Mouse (Mus musculus) hindbrain, embryonic 13.5 days (tissue): Measurements from ENCODE around the gene Phc1. TPM values are rescaled to one million over a fixed set of nuclear protein-coding genes. Genes with fewer than 3 reads are reported as not detected.
"Not testable (repeated sequence)": the region's sequence is repeated elsewhere in the genome, so short reads cannot be mapped to it uniquely, and the experiment has no call there.

Experiments
- ATAC-seq: fragments of 200-750 bp; cut with Nextera tagmentation; 2 replicates; pipeline ENCODE4 v1.8.0; 2017; ENCODE audit warnings: moderate TSS enrichment; ENCODE audit not compliant: low FRiP score
- H3K27ac ChIP-seq: fragments of 300-500 bp; sonication (generic); 2 replicates; pipeline ENCODE4 v1.5.1; 2015; ENCODE audit warnings: inconsistent platforms, mild to moderate bottlenecking, moderate library complexity
- H3K27me3 ChIP-seq: fragments of 300-500 bp; sonication (generic); 2 replicates; pipeline ENCODE4 v1.6.1; 2015; ENCODE audit warnings: mild to moderate bottlenecking, inconsistent platforms
- H3K36me3 ChIP-seq: fragments of 300-500 bp; sonication (generic); 2 replicates; pipeline ENCODE4 v1.6.1; 2015; ENCODE audit warnings: mild to moderate bottlenecking, inconsistent platforms
- H3K4me1 ChIP-seq: fragments of 300-500 bp; sonication (generic); replicated peaks from 2 replicates; pipeline ENCODE4 v1.6.1; 2015; ENCODE audit warnings: inconsistent platforms
- H3K4me2 ChIP-seq: fragments of 300-500 bp; sonication (generic); 2 replicates; pipeline ENCODE4 v1.6.1; 2015; ENCODE audit warnings: inconsistent platforms, mild to moderate bottlenecking, moderate library complexity
- H3K4me3 ChIP-seq: fragments of 300-500 bp; sonication (generic); 2 replicates; pipeline ENCODE4 v1.5.1; 2015; ENCODE audit warnings: mild to moderate bottlenecking, inconsistent platforms
- H3K9ac ChIP-seq: fragments of 300-500 bp; sonication (generic); 2 replicates; pipeline ENCODE4 v1.6.1; 2015; ENCODE audit warnings: mild to moderate bottlenecking, inconsistent platforms
- H3K9me3 ChIP-seq: fragments of 300-500 bp; sonication (generic); 2 replicates; pipeline ENCODE4 v1.6.1; 2016; ENCODE audit warnings: inconsistent platforms
- WGBS: fragments of 180-500 bp; shearing (Covaris S2); methylation state at CpG from one replicate; pipeline ENCODE4 v1.1.7; 2015; 5-methylcytosine and 5-hydroxymethylcytosine counted together
- polyA plus RNA-seq: library from polyadenylated mRNA; unstranded; fragments of >200 nt; fragmentation: Nextera tagmentation; extraction: Ambion mirVana; gene quantifications from 2 replicates; pipeline ENCODE4 v1.2.1, GENCODE M21; 2015

Gene Phc1
- polyA plus RNA-seq, 1 experiment from 2014 or later: 32.9 TPM

DNA sequence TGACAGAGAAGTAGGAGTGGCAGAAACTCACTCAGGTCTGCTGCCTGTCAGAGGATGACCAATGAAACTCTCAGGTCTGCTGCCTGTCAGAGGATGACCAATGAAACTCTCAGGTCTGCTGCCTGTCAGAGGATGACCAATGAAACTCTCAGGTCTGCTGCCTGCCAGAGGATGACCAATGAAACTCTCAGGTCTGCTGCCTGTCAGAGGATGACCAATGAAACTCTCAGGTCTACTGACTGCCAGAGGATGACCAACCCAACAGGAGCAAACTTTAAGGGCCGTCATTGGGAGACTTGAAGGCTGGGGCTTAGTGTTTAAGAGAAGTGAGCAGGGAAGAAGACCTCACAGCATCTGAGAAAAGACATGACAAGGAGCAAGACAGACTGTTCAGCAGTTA lies 7.0 kb upstream of the Phc1 start:
- not testable (repeated sequence) for H3K9ac ChIP-seq, ATAC-seq, H3K27me3 ChIP-seq, H3K4me2 ChIP-seq, H3K9me3 ChIP-seq, H3K36me3 ChIP-seq, H3K4me1 ChIP-seq, H3K27ac ChIP-seq, H3K4me3 ChIP-seq
- whole genome bisulfite sequencing: 73% methylated on average over 1 of the region's 1 CpGs

DNA sequence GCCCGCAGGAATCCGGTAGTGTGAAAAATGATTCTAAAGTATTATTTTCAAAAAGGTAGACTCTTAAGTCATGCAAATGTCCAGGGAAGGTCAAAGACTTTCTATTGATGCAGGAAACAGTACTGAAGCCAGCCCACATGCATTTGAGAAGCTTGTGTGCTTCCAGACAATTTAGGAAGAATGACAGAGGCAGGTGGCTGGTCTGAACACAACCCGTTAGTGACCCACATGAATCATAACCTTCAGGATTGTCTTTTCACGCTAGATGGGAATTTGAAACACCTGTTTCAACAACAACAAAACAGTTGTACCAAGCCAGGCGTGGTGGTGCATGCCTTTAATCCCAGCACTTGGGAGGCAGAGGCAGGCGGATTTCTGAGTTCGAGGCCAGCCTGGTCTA lies 6.0 kb upstream of the Phc1 start:
- 91% methylated on average over 7 of the region's 7 CpGs for WGBS
- Histone ChIP-seq H3K4me1 (no peaks in the 10 kb centered on the region; the same call in 1 of the 2 replicates), H3K36me3 (no peaks in the 10 kb centered on the region), H3K4me3 (no peak overlapping the region), H3K27me3 (no peaks in the 10 kb centered on the region), H3K4me2 (no peak overlapping the region), H3K27ac (no peak overlapping the region), H3K9ac (no peak overlapping the region), H3K9me3 (no peaks in the 10 kb centered on the region)
- no peak for ATAC-seq

DNA sequence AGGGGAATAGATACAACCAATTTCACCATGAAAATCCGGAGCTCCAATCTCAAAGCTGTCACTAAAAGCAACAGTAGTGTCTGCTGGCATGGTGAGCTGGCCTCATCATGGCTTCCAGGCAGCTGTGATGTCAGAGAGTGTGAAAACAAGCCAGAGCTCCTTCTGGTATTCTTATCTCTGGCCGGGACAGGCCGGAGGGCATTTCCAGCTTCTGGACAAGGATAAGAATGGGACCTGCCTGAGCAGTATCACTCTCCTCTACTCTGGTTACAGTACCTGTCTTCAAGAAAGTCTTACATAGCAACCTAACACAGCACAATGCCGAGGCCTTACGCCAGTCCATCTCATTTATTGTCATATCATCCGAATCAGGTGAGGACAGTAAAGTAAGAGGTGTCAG lies 5.4 kb upstream of the Phc1 start:
- Histone ChIP-seq H3K9ac (no peak overlapping the region), H3K36me3 (no peaks in the 10 kb centered on the region), H3K27ac (no peak overlapping the region), H3K4me2 (no peak overlapping the region), H3K4me1 (peaks cover 5% of the 10 kb centered on the region), H3K27me3 (no peaks in the 10 kb centered on the region), H3K4me3 (no peak overlapping the region), H3K9me3 (no peaks in the 10 kb centered on the region)
- 88% methylated on average over 6 of the region's 6 CpGs for WGBS
- ATAC-seq: no peak

DNA sequence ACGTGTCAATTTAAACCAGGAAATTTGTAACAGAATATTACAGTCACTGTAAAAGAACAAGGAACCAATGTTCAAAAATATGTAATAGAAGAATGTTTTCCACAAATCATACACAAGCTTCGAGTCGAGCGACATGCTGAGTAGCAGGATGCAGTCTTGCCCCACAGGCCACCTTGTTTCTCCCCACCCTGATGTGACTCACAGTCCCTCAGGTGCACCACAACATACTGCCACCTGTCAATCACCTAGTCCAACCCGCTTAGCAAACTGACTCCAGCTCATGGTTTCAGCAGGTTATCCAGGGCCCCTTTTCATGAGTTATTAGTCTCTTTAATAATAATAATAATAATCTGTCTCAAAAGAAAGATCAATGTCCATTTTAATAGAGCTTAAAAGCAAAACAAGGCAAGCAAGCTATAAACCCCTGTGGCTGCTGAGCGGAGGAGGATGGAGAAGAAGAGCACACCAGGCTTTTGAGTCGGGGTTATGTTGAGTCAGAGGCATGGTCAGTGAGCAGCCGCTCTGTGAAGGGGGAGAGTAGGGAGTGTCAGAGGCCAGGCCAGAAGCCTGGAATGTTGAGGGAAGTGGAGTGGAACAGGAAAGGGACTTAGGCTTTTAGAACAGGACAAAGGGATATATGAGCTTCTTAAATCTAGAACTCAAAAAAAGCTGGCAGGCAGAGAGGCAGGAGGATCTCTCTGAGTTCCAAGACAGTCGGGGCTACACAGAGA lies 4.2 kb upstream of the Phc1 start:
- no peak for ATAC-seq
- Histone ChIP-seq H3K9ac (no peak overlapping the region), H3K4me2 (no peak overlapping the region), H3K36me3 (no peaks in the 10 kb centered on the region), H3K4me1 (peaks cover 6% of the 10 kb centered on the region), H3K9me3 (no peaks in the 10 kb centered on the region), H3K27ac (no peak overlapping the region), H3K4me3 (no peak overlapping the region), H3K27me3 (no peaks in the 10 kb centered on the region)
- 59% methylated on average over 9 of the region's 9 CpGs for WGBS

DNA sequence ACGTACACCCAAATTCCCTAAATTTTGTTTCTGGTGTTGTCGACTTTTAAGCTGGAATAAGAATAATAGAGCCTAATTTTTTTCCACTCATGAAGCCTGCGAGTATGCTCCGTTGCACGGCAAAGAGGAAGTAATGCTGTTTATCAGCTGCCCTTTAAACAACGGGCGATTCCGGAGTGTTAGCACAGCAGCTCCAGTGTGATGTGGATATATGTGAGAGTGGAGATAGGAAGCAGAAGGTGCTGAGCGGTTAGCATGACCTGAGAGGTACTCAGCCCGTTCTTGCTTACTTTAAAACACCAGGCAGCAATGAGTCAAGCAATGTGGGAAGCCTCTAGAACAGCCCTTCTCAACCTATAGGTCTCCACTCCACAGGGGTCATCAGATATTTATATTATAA lies 3.4 kb upstream of the Phc1 start:
- H3K27ac ChIP-seq: no peak overlapping the region
- H3K4me3 ChIP-seq: no peak overlapping the region
- WGBS: 76% methylated on average over 10 of the region's 10 CpGs
- H3K9ac ChIP-seq: no peak overlapping the region
- no peak for ATAC-seq
- peaks cover 8% of the 10 kb centered on the region for H3K4me1 ChIP-seq
- H3K36me3 ChIP-seq: no peaks in the 10 kb centered on the region
- H3K9me3 ChIP-seq: no peaks in the 10 kb centered on the region
- H3K27me3 ChIP-seq: no peaks in the 10 kb centered on the region
- H3K4me2 ChIP-seq: no peak overlapping the region

DNA sequence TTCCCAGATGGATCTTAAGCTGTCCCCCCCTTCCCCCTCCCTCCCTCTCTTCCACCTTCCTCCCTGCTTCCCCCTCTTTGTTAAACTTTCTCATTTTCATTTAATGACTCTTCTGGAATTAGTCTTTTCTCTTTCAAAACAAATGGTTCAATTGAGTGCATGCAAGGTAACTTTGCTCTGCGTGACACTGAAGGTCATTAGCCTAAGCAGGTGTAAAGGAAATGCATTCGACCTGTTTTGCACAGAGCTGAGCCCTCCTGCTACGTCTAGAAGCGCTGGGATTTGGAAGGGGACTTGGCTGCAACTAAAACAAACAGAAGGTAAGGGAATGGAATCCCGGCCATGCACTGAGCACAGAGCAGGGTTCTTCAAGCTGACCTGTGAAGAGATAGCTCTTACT lies 1.8 kb upstream of the Phc1 start:
- H3K36me3 ChIP-seq: no peaks in the 10 kb centered on the region
- H3K4me1 ChIP-seq: peaks cover 22% of the 10 kb centered on the region
- H3K27me3 ChIP-seq: no peaks in the 10 kb centered on the region
- H3K9me3 ChIP-seq: no peaks in the 10 kb centered on the region
- no peak overlapping the region for H3K27ac ChIP-seq
- no peak overlapping the region for H3K9ac ChIP-seq
- 24% methylated on average over 5 of the region's 5 CpGs for WGBS
- no peak for ATAC-seq
- H3K4me2 ChIP-seq: no peak overlapping the region
- no peak overlapping the region for H3K4me3 ChIP-seq

DNA sequence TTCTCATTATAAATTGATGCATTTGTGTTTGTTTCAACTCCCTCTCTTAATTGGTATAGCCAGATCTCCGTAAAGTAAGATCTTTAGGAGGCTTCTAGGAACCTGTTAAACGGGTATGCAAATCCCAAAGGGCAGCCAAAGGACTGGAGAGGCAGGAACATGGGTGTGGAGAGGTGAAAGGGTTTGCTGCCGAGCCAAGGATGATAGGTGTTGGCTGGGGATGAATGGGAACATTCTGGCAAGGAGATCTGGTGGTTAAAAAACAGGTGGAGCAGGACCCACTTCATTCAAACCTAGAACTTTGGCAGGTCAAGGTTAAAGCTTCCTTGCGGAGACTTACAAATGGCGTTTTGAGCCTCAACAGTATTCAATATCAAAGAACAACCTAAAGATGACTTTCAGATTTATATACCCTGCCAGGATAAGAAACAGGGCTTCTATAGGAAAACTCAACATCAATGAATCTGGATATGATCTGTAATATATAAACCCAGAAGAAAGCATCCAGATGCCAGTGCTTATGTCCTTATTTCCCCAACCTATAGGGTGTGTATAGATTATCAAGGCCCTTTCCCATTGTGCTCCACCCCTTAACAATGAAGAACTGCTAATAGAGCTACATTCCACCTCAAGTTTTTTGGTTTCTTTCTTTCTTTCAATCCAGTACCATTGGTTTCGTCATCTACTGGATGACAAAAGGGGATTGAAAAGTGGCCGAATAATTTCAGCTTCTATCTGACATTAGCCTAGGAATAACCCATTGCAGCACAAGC lies 863 bp upstream of the Phc1 start:
- Histone ChIP-seq H3K9ac (peak overlapping the region; percentile 85), H3K4me3 (peak overlapping the region; percentile 69), H3K4me2 (peak overlapping the region; percentile 61), H3K27me3 (no peaks in the 10 kb centered on the region), H3K4me1 (peaks cover 27% of the 10 kb centered on the region), H3K9me3 (no peaks in the 10 kb centered on the region), H3K36me3 (0 out of 2 replicates have a peak, but pooled peaks cover under 1% of the 10 kb centered on the region), H3K27ac (peak overlapping the region; percentile 98)
- no peak for ATAC-seq
- 41% methylated on average over 7 of the region's 7 CpGs for WGBS

DNA sequence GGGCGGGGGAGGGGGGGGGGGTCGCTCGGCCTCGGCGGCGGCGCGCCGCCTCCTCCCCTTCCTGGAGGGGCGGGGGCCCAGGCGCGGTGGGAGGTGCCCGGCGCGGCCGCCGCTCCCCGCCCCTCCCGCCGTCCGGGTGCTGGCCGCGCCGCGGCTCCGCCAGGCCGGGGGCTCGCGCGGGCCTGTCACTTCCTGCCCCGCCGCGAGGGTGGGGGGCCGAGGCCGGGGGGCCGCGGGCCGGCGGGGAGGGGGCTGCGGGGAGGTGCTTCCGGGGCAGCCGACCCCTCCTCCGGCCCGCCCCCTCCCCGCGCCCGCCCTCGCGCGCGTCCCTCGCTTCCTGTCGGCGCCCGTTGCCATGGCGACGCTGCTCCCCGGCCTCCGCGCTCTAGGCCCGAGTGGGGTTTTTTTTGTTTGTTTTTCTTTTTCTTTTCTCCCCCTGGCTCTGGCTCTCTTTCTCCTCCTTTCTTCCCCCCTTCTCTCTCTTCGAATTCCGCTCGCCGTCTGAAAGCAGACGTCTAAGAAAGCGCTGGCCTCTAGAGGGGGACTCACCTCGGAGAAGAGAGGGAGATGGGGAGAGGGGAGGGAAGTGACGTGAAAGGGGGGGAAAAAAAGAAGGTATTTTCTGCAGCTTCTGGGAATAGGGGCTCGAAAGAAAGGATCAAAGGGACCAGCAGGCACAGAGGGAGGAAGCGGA lies 566 bp downstream of the Phc1 start:
- peak overlapping the region; percentile 98 for H3K27ac ChIP-seq
- peak overlapping the region; percentile 69 for H3K4me3 ChIP-seq
- peaks cover 27% of the 10 kb centered on the region for H3K4me1 ChIP-seq
- H3K4me2 ChIP-seq: peak overlapping the region; percentile 79
- H3K9me3 ChIP-seq: no peaks in the 10 kb centered on the region
- under 1% methylated on average over 33 of the region's 71 CpGs for WGBS
- no peaks in the 10 kb centered on the region for H3K27me3 ChIP-seq
- peak; percentile 92 for ATAC-seq
- peaks cover 11% of the 10 kb centered on the region for H3K36me3 ChIP-seq
- H3K9ac ChIP-seq: peak overlapping the region; percentile 85

DNA sequence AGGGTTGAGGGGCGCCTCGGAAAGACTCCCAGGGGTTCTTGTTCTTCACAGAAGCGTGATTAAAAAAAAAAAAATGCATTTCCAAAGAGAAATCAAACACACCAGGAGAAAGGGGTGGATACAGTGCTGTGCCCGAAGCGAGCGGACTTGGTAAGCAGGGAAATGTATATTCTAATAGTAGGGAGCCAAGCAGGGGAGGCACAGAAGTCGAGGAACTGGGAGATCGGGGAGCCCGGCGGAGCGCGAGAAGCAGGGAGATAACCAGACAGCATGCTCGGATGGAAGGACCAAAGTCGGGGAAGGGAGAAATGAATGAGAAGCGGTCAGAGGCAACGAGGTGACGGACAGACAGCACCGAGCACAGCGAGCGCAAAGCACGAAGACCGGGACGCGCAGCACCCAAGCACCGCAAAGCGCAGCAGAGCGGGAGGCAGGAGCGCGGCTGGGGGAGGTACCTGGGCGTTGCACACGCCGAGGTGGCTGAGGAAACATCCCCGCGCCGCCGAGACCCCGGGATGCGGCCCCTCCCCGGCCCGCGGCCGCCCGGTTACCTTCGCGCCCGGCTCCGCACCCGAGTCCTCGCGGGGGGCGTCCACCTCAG lies 1.2 kb downstream of the Phc1 start:
- under 1% methylated on average over 46 of the region's 51 CpGs for WGBS
- peak; percentile 84 for ATAC-seq
- peak overlapping the region; percentile 85 for H3K9ac ChIP-seq

DNA sequence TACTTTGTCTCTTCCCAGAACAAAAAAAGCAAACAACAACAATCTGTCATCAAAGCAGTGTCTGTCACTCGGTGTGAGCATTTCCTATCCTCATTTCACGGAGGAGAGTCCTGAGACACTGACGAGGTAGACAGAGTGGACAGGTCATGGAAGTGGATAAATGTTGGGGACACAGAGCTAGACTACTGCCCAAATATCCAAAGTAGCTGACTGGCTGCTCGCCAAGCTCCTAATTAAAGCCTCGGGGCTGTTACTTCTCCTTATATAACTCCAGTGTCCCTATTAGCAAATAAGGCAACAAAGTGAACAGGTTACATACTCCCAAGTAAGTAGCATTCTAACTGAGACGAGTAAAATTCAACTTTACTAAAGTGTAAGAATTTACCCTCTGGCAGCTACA lies 2.8 kb downstream of the Phc1 start:
- 47% methylated on average over 6 of the region's 6 CpGs for WGBS
- Histone ChIP-seq H3K27ac (no peak overlapping the region), H3K4me1 (peaks cover 27% of the 10 kb centered on the region), H3K9me3 (no peaks in the 10 kb centered on the region), H3K4me3 (no peak overlapping the region), H3K9ac (peak overlapping the region; percentile 31; the same call in 1 of the 2 replicates), H3K4me2 (peak overlapping the region; percentile 26; the same call in 1 of the 2 replicates), H3K27me3 (no peaks in the 10 kb centered on the region), H3K36me3 (peaks cover 33% of the 10 kb centered on the region)
- ATAC-seq: no peak

More for the DNA sequence above, 1.2 kb downstream of the Phc1 start:
- peak overlapping the region; percentile 98 for H3K27ac ChIP-seq
- no peaks in the 10 kb centered on the region for H3K9me3 ChIP-seq
- peaks cover 17% of the 10 kb centered on the region for H3K36me3 ChIP-seq
- H3K4me2 ChIP-seq: peak overlapping the region; percentile 79
- H3K4me1 ChIP-seq: peaks cover 27% of the 10 kb centered on the region
- H3K4me3 ChIP-seq: peak overlapping the region; percentile 69
- H3K27me3 ChIP-seq: no peaks in the 10 kb centered on the region

DNA sequence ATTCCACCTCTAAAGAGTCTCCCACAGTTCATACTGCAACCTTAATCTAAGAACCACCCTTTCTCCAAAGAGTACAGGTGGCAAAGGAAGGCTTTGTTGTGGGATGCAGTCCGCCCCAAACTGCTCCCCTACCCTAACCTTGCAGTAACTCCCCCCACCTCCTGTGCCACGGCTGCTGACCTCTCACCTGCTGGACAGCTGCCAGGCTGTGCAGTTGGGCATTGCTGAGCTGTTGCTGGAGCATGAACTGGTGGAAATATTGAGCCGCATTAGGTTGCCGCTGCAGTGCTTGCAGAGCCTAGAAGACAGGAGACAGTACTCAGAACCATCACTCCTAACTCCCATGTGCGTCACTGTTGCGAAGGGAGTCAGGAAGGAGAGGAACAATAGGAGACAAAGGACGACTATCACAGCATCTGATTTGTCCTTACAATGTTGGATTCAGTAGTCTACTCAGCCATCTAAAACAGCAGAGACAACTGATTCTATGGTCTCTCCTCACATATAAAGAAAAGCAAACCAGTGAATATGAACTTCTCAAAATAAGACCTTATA lies 5.5 kb downstream of the Phc1 start:
- Histone ChIP-seq H3K36me3 (peaks cover 54% of the 10 kb centered on the region), H3K9ac (0 out of 2 replicates have a peak overlapping the region, but pooled peaks have one; percentile 36)

More for the DNA sequence above, 5.5 kb downstream of the Phc1 start:
- H3K4me2 ChIP-seq: no peak overlapping the region
- H3K9me3 ChIP-seq: no peaks in the 10 kb centered on the region
- WGBS: 77% methylated on average over 7 of the region's 7 CpGs
- H3K4me3 ChIP-seq: no peak overlapping the region
- no peaks in the 10 kb centered on the region for H3K27me3 ChIP-seq
- peaks cover 21% of the 10 kb centered on the region for H3K4me1 ChIP-seq
- no peak overlapping the region for H3K27ac ChIP-seq
- no peak for ATAC-seq
